In genomic region chr5:129657931-129658330, GRCm38 (mm10) we compare ENCODE assay signal across 40 mouse cellular contexts. TPM values are rescaled to one million over a fixed set of nuclear protein-coding genes. Genes with fewer than 3 reads are reported as not detected.
"Had no signal": no experiment of that assay in that cellular context is flagged by ENCODE, and none has a peak within 500 bp of the region (broad histone marks: within the 10 kb centered on the region; RNA-seq: fewer than 3 reads in every experiment).

No protein-coding gene starts in this region.

- H3K4me3 ChIP-seq: gastrocnemius, adult 2 months; heart, embryonic 13.5 days; heart, embryonic 15.5 days; hindbrain, embryonic 13.5 days; hindbrain, embryonic 15.5 days; kidney, embryonic 15.5 days; layer of hippocampus, adult 2 months; left cerebral cortex, adult 2 months; limb, embryonic 10.5 days; limb, embryonic 12.5 days; liver, embryonic 13.5 days; liver, embryonic 15.5 days had no signal

- H3K9ac ChIP-seq: heart, embryonic 13.5 days; heart, embryonic 15.5 days; hindbrain, embryonic 13.5 days; hindbrain, embryonic 15.5 days; kidney, embryonic 15.5 days; limb, embryonic 12.5 days; liver, embryonic 13.5 days; liver, embryonic 15.5 days; liver, postnatal 0 days had no signal

- ATAC-seq: hindbrain, postnatal 0 days; intestine, embryonic 16.5 days; liver, postnatal 0 days had no signal

- H3K4me2 ChIP-seq: heart, embryonic 11.5 days; heart, embryonic 13.5 days; heart, embryonic 15.5 days; hindbrain, embryonic 13.5 days; hindbrain, embryonic 15.5 days; kidney, embryonic 15.5 days; limb, embryonic 12.5 days; liver, embryonic 11.5 days; liver, embryonic 13.5 days; liver, embryonic 15.5 days had no signal

- H3K27ac ChIP-seq: gastrocnemius, adult 2 months; heart, embryonic 13.5 days; heart, embryonic 15.5 days; hindbrain, embryonic 13.5 days; hindbrain, embryonic 15.5 days; hindbrain, postnatal 0 days; kidney, embryonic 15.5 days; kidney, postnatal 0 days; layer of hippocampus, adult 2 months; left cerebral cortex, adult 2 months; limb, embryonic 10.5 days; limb, embryonic 12.5 days; liver, embryonic 13.5 days; liver, embryonic 15.5 days had no signal

- H3K27me3 ChIP-seq: heart, embryonic 13.5 days; heart, embryonic 15.5 days; hindbrain, embryonic 13.5 days; hindbrain, embryonic 15.5 days; kidney, embryonic 15.5 days; limb, embryonic 12.5 days; liver, embryonic 13.5 days; liver, embryonic 15.5 days had no signal

- DNase-seq: gastrocnemius, adult 2 months; gastrocnemius, postnatal 10 days; gastrocnemius, postnatal 36 days; heart, adult 18-20 months; heart, postnatal 14 days; heart, postnatal 36 days; kidney, adult 11 months; kidney, adult 2 months; kidney, adult 9 months; kidney, postnatal 14 days; kidney, postnatal 36 days; liver; liver, embryonic 13.5 days; liver, postnatal 0 days had no signal

- H3K9me3 ChIP-seq: heart, embryonic 13.5 days; heart, embryonic 15.5 days; hindbrain, embryonic 13.5 days; hindbrain, embryonic 15.5 days; kidney, embryonic 15.5 days; limb, embryonic 10.5 days; limb, embryonic 12.5 days; liver, embryonic 13.5 days; liver, embryonic 15.5 days had no signal

- H3K4me1 ChIP-seq: heart, embryonic 13.5 days; heart, embryonic 15.5 days; hindbrain, embryonic 13.5 days; hindbrain, embryonic 15.5 days; kidney, embryonic 15.5 days; limb, embryonic 10.5 days; limb, embryonic 12.5 days; liver, embryonic 13.5 days; liver, embryonic 15.5 days had no signal

RNA-seq across cellular contexts. Expression of gene Sept14, which starts 50.4 kb away (rescaled TPM):
- total RNA-seq: gastrocnemius, adult 2 months; gastrocnemius, postnatal 10 days; gastrocnemius, postnatal 36 days; heart, adult 18-20 months; heart, adult 8-10 months; heart, postnatal 14 days; heart, postnatal 36 days; hematopoietic stem cell, adult 5-6 weeks; hindbrain, postnatal 0 days; layer of hippocampus, adult 2 months; layer of hippocampus, postnatal 10 days; layer of hippocampus, postnatal 25 days; left cerebral cortex, adult 2 months; left cerebral cortex, postnatal 14 days; left cerebral cortex, postnatal 36 days had no signal
- polyA plus RNA-seq: heart, embryonic 11.5 days; heart, embryonic 13.5 days; heart, embryonic 15.5 days; heart, postnatal 0 days; hindbrain, embryonic 11.5 days; hindbrain, embryonic 13.5 days; hindbrain, embryonic 15.5 days; hindbrain, postnatal 0 days; intestine, embryonic 14.5 days; intestine, embryonic 16.5 days; kidney, adult 2 months; kidney, embryonic 15.5 days; large intestine, adult 2 months; limb, embryonic 10.5 days; limb, embryonic 12.5 days; limb, embryonic 14.5 days; liver, embryonic 11.5 days; liver, embryonic 13.5 days; liver, embryonic 15.5 days; liver, postnatal 0 days had no signal
